Mouse (Mus musculus): Measurements from ENCODE around the gene Dnajb14.

DNA sequence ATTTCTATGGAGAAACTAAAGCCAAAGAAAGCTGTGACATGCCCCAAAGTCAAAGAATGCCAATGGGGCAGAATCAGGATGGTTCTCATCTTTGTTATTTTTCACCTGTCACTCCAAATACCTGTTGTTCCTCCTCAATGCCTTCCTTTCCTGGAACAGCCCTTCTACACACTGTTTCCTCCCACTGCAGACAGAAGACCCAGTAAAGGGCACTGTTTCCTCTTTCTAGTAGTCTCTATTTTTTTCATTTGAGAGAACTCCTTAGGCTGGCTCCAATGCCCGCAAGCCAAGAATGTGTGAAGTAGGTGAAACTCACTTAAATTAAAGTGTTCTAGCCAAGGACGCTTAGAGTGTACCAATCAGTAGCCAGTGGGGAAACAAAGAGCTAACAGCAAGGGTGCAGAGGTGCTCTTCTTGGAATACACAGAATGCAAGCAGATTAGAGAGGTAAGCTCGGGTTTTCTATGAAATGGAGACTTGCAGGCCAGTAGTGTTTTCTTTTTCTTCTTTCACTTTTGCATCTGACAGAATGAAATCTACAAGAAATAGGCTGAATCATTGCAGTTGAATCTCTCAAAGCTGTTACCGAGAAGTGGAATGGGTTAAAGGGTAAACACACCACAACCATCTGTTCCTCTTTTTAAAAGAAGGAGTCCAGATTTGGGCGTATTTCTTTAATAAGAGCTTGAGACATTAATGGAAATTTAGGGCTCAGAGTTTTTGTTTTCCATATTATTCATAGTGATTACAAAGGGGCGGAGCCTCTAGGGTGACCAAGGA lies 46.6 kb upstream of the Dnajb14 start:
- no peak for TF ChIP-seq POLR2A (IDR thresholded peaks at IDR 0.05; ENCODE audit: extremely low read depth, insufficient read depth, low read length)
- no peak for TF ChIP-seq CTCF (IDR thresholded peaks at IDR 0.05; ENCODE audit: extremely low read depth, insufficient read depth, low read length)

All from cortical plate, adult 2 months (tissue).